Mouse (Mus musculus): ENCODE measurements at regions not wholly inside any gene's neighbourhood (a gene's known extent, or its start where the extent isn't known, plus 50 kb on each side); places are given as distances from the start of the nearest gene placed in this dataset.

DNA sequence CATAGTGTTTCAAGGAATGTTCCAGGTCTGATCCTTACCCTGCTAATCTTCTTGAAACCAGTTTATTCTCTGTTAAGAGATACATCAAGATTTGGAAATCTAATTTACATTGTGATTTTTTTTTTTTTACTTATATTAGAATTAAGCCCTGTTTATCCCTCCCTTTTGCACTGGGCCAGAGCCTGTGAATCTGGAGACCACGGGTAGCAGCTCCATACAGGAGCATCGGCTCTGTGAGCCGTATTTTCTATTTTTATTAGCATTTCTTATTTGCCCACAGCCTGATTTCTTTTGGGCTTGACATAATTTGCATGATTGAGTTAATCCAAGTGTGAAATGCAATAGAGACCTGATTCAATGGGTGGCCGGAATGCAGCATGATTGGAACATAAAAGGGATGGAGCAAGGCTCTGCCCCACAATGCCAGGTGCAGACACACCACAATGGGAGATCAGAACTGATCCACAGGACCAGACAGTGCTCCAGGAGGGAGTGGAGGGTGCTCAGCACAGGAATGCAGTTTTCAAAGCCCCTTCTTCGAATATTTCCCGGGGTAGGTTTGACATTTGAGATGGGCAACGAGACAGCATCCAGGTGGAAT is 67.9 kb upstream of the Mrps9 start:
- TF ChIP-seq POLR2A (IDR thresholded peaks at IDR 0.05; ENCODE audit: control insufficient read depth, low read depth, low read length) (no peak), CTCF (IDR thresholded peaks at IDR 0.05; ENCODE audit: control insufficient read depth, insufficient read depth, insufficient replicate concordance, low read depth, low read length) (no peak)
